Mouse (Mus musculus): ENCODE data around the gene Myl6. TPM values are rescaled to one million over a fixed set of nuclear protein-coding genes. Genes with fewer than 3 reads are reported as not detected.
"Not testable (repeated sequence)": the region's sequence is repeated elsewhere in the genome, so short reads cannot be mapped to it uniquely, and the experiment has no call there.

The Myl6 gene
- polyA plus RNA-seq, 1 experiment from 2014 or later = 2,543 TPM

DNA sequence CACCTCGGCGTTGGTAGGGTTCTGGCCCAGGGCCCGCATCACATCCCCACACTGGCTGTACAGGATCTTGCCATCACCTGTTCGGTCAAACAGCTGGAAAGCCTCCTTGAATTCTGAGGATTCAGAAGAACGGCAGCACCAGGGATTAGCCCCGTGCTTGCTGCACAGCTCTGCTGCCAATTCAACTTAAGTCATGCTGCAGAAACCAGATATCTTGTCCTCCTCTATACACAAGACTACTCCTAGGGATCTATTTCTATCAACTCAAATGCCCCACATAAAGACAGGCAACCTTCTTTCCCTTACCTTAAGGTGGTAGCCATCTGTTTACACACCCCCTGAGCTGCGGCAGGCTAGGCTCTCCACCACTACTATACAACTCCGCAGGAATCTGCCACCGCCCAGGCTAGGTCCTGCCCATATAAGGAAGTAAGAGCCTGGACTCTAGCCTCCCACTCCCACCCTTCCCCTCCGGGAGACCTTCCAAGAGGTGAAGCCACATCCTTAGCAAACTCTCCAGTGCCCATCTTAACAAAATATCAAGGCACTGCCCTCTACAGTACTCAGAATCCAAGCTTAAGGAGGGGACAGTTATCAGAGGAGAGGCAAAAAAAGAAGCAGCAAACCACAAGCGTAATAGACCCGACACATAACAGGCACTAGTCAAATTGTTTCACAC lies 1.2 kb downstream of the Myl6 start:
- H3K27ac ChIP-seq (ENCODE audit: low read depth, low read length) = peak overlapping the region; percentile 95
- 9% methylated on average over 12 of the region's 12 CpGs for WGBS
- no peaks in the 10 kb centered on the region for H3K4me1 ChIP-seq (replicated peaks; ENCODE audit: control insufficient read depth, insufficient read depth, low read length)
- H3K36me3 ChIP-seq (ENCODE audit: control insufficient read depth, insufficient read depth) = peaks cover 25% of the 10 kb centered on the region
- peak overlapping the region; percentile 94 for H3K4me3 ChIP-seq (ENCODE audit: low read depth, low read length)
- TF ChIP-seq CTCF (IDR thresholded peaks at IDR 0.05; ENCODE audit: low read depth) = no peak; the same call in 1 of the 2 replicates
- peak overlapping the region; percentile 90 for H3K9ac ChIP-seq (ENCODE audit: low read depth, low read length)
- H3K9me3 ChIP-seq (ENCODE audit: control insufficient read depth) = no peaks in the 10 kb centered on the region
- H3K4me2 ChIP-seq (replicated peaks; ENCODE audit: low read depth) = peak overlapping the region; percentile 91
- H3K27me3 ChIP-seq (replicated peaks; ENCODE audit: control insufficient read depth, insufficient read depth, low read length) = no peaks in the 10 kb centered on the region
- peak; percentile 54 for ATAC-seq

DNA sequence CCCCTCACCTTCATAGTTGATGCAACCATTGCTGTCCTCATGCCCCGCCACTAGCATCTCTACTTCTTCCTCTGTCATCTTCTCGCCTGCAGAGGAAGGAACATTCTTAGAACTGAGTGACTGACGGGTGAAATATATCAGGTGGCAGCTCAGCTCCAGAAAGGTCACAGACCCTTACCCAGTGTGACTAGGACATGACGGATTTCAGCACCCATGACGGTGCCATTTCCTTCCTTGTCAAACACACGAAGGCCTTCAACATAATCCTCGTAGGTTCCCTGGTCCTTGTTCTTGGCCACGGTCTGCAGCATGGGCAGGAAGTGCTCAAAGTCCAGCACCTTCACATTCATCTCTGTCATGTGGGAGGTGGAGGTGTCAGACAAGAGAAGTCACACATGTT lies 1.9 kb downstream of the Myl6 start:
- not testable (repeated sequence) for H3K27me3 ChIP-seq (replicated peaks; ENCODE audit: control insufficient read depth, insufficient read depth, low read length); H3K4me1 ChIP-seq (replicated peaks; ENCODE audit: control insufficient read depth, insufficient read depth, low read length); ATAC-seq; H3K9me3 ChIP-seq (ENCODE audit: control insufficient read depth)
- H3K36me3 ChIP-seq (ENCODE audit: control insufficient read depth, insufficient read depth) = peaks cover 32% of the 10 kb centered on the region
- peak overlapping the region; percentile 90 for H3K9ac ChIP-seq (ENCODE audit: low read depth, low read length)
- WGBS = 20% methylated on average over 8 of the region's 8 CpGs
- peak overlapping the region; percentile 91 for H3K4me2 ChIP-seq (replicated peaks; ENCODE audit: low read depth)
- peak overlapping the region; percentile 95 for H3K27ac ChIP-seq (ENCODE audit: low read depth, low read length)
- peak overlapping the region; percentile 94 for H3K4me3 ChIP-seq (ENCODE audit: low read depth, low read length)

DNA sequence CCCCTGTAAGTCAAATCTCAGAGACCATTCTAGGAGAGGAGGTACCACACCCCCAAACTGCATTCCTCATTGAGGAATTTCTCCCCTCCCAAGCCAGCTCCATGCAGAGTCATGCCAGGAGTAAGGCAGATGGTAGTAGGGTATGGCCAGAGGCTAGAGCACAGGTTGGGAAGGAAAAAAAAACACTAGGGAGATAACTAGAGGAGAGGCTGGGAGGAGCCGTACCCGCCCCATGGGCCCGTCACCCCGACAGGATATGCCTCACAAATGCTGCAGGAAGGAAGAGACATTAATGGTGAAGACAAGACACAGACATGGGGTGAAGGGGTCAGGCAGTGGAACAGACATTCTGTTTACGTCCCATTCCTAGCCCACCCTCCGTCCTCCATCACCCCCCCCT lies 2.5 kb downstream of the Myl6 start:
- Histone ChIP-seq H3K36me3 (ENCODE audit: control insufficient read depth, insufficient read depth) (peaks cover 35% of the 10 kb centered on the region), H3K27ac (ENCODE audit: low read depth, low read length) (peak overlapping the region; percentile 95), H3K9me3 (ENCODE audit: control insufficient read depth) (no peaks in the 10 kb centered on the region), H3K4me3 (ENCODE audit: low read depth, low read length) (peak overlapping the region; percentile 94), H3K27me3 (replicated peaks; ENCODE audit: control insufficient read depth, insufficient read depth, low read length) (no peaks in the 10 kb centered on the region), H3K9ac (ENCODE audit: low read depth, low read length) (peak overlapping the region; percentile 23), H3K4me2 (replicated peaks; ENCODE audit: low read depth) (peak overlapping the region; percentile 91), H3K4me1 (replicated peaks; ENCODE audit: control insufficient read depth, insufficient read depth, low read length) (no peaks in the 10 kb centered on the region)
- WGBS = 20% methylated on average over 5 of the region's 6 CpGs
- ATAC-seq = no peak
- TF ChIP-seq CTCF (IDR thresholded peaks at IDR 0.05; ENCODE audit: low read depth) = no peak

DNA sequence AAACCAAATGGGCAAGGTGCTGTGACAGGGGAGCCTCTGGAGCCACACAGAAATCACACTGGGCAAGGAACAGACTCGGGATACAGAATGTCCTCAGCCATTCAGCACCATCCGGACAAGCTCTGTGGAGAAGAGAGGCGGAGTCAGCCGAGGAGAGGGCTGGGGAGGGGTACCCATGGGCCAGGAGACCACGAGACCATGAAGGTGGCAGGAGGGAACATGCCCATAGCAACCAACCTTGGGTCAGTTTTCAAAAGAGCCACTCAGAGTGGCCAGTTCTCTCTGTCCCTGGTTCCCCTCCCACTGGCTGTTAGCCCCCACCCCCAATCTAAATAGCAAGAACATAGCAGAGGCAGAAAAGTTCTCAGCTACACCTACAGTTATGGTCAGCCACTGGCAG lies 3.0 kb downstream of the Myl6 start:
- 45% methylated on average over 5 of the region's 5 CpGs for WGBS
- TF ChIP-seq CTCF (IDR thresholded peaks at IDR 0.05; ENCODE audit: low read depth) = no peak
- peak overlapping the region; percentile 95; the same call in 1 of the 2 replicates for H3K27ac ChIP-seq (ENCODE audit: low read depth, low read length)
- peaks cover 41% of the 10 kb centered on the region for H3K36me3 ChIP-seq (ENCODE audit: control insufficient read depth, insufficient read depth)
- no peak for ATAC-seq
- H3K9ac ChIP-seq (ENCODE audit: low read depth, low read length) = no peak overlapping the region
- peak overlapping the region; percentile 91 for H3K4me2 ChIP-seq (replicated peaks; ENCODE audit: low read depth)
- no peaks in the 10 kb centered on the region for H3K9me3 ChIP-seq (ENCODE audit: control insufficient read depth)
- 0 out of 2 replicates have a peak overlapping the region, but pooled peaks have one; percentile 94 for H3K4me3 ChIP-seq (ENCODE audit: low read depth, low read length)
- H3K27me3 ChIP-seq (replicated peaks; ENCODE audit: control insufficient read depth, insufficient read depth, low read length) = no peaks in the 10 kb centered on the region
- no peaks in the 10 kb centered on the region for H3K4me1 ChIP-seq (replicated peaks; ENCODE audit: control insufficient read depth, insufficient read depth, low read length)

DNA sequence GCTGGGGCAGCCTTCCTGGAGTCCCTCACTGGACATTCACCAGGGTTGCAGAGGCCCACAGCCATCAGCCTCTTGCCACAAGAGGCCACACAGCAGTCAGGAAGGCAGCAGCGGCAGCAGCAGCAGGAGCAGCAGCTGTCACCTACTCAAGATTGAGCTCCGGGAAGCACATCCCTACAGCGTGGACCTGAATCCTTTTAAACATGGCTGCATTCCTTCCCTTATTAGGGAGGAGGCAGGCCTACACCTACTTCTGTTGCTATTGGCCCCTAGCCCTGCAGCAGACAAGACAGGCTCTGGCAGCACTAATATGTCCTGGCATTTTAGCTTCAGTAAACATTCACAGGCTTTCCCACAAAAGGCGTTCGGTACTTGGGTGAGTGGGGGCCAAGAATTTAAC lies 3.7 kb downstream of the Myl6 start:
- Histone ChIP-seq H3K27me3 (replicated peaks; ENCODE audit: control insufficient read depth, insufficient read depth, low read length) (no peaks in the 10 kb centered on the region), H3K4me3 (ENCODE audit: low read depth, low read length) (no peak overlapping the region), H3K9ac (ENCODE audit: low read depth, low read length) (0 out of 2 replicates have a peak overlapping the region, but pooled peaks have one; percentile 42), H3K4me1 (replicated peaks; ENCODE audit: control insufficient read depth, insufficient read depth, low read length) (no peaks in the 10 kb centered on the region), H3K27ac (ENCODE audit: low read depth, low read length) (peak overlapping the region; percentile 60; the same call in 1 of the 2 replicates), H3K4me2 (replicated peaks; ENCODE audit: low read depth) (peak overlapping the region; percentile 21; the same call in 1 of the 2 replicates), H3K9me3 (ENCODE audit: control insufficient read depth) (no peaks in the 10 kb centered on the region), H3K36me3 (ENCODE audit: control insufficient read depth, insufficient read depth) (peaks cover 47% of the 10 kb centered on the region)
- no peak for TF ChIP-seq CTCF (IDR thresholded peaks at IDR 0.05; ENCODE audit: low read depth)
- WGBS = 32% methylated on average over 5 of the region's 5 CpGs
- ATAC-seq = no peak

DNA sequence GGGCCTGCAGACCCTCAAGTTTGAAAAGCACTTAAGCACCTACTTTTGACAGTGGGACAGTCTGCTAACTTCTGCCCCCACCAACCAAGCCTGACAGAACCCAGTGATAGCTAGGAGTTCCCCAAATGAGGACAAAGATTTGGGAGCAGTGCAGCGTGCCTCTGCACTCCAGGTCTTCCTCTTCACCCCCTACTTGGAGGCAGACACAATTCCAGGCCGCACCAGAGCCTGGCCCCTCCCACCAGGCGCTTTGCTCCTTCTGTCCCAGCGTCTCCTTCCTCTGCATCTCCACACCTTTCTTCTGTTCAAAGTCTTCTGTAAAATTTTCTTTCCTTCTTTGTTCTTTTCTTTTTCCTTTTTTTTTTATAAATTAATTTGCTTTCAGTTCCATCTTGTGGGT lies 4.2 kb downstream of the Myl6 start:
- H3K9me3 ChIP-seq (ENCODE audit: control insufficient read depth) = no peaks in the 10 kb centered on the region
- 0 out of 2 replicates have a peak overlapping the region, but pooled peaks have one; percentile 42 for H3K9ac ChIP-seq (ENCODE audit: low read depth, low read length)
- no peaks in the 10 kb centered on the region for H3K4me1 ChIP-seq (replicated peaks; ENCODE audit: control insufficient read depth, insufficient read depth, low read length)
- 31% methylated on average over 4 of the region's 4 CpGs for WGBS
- no peaks in the 10 kb centered on the region for H3K27me3 ChIP-seq (replicated peaks; ENCODE audit: control insufficient read depth, insufficient read depth, low read length)
- no peak for TF ChIP-seq CTCF (IDR thresholded peaks at IDR 0.05; ENCODE audit: low read depth)
- ATAC-seq = no peak
- peaks cover 47% of the 10 kb centered on the region for H3K36me3 ChIP-seq (ENCODE audit: control insufficient read depth, insufficient read depth)
- no peak overlapping the region for H3K4me3 ChIP-seq (ENCODE audit: low read depth, low read length)
- H3K27ac ChIP-seq (ENCODE audit: low read depth, low read length) = peak overlapping the region; percentile 60
- H3K4me2 ChIP-seq (replicated peaks; ENCODE audit: low read depth) = peak overlapping the region; percentile 21; the same call in 1 of the 2 replicates
